Mouse (Mus musculus) stomach, postnatal 0 days (tissue): Measurements from ENCODE around the gene Polr2e.

Experiments used
- CTCF ChIP-seq: IDR thresholded peaks from 2 replicates; pipeline ENCODE4 v1.5.1; 2016; ENCODE audit warnings: antibody characterized with exemption, low read depth, mild to moderate bottlenecking, moderate library complexity
- EP300 ChIP-seq: optimal IDR thresholded peaks from 2 replicates; pipeline ENCODE3; 2016; ENCODE audit warnings: antibody characterized with exemption

GRCm38 (mm10) chr10:80036832-80037231 is 2.8 kb downstream of the Polr2e start:
- TF ChIP-seq CTCF = no peak
- no peak for TF ChIP-seq EP300
